Mouse (Mus musculus): ENCODE measurements around the gene Slc30a7. TPM values are rescaled to one million over a fixed set of nuclear protein-coding genes. Genes with fewer than 3 reads are reported as not detected.

Slc30a7 gene
- polyA plus RNA-seq (2017; shearing (Covaris generic)) = 74.1 TPM

GRCm38 (mm10) chr3:116006978-116007940 is at the start of gene Slc30a7, which contains the start of gene Extl2:
Gene Slc30a7 (minus strand): TSS chr3:116007406.
Gene Extl2 (plus strand): TSS chr3:116007462.

Other genes starting within 250 kb of the Slc30a7 start
- 75.6 TPM for gene Dph5, start 119.6 kb downstream of the Slc30a7 start, polyA plus RNA-seq (2017; shearing (Covaris generic))
- 5.2 TPM for gene Extl2, start 56 bp upstream of the Slc30a7 start, polyA plus RNA-seq (2017; shearing (Covaris generic))
- gene Vcam1, start 122.3 kb upstream of the Slc30a7 start, polyA plus RNA-seq (2017; shearing (Covaris generic)) = 12.5 TPM
- gene Gpr88, start 246.1 kb upstream of the Slc30a7 start, polyA plus RNA-seq (2017; shearing (Covaris generic)) = not detected

Measured in activated CD4-positive, CD25-positive, alpha-beta regulatory T cell, adult 9 weeks (primary cell).